Mouse (Mus musculus) stomach, postnatal 0 days (tissue): ENCODE measurements around the gene Slc12a4. TPM values are rescaled to one million over a fixed set of nuclear protein-coding genes. Genes with fewer than 3 reads are reported as not detected.

ENCODE experiments used
- ATAC-seq: fragments of 200-750 bp; cut with Nextera tagmentation; 2 replicates; pipeline ENCODE4 v1.8.0; 2017; ENCODE audit not compliant: low FRiP score, low TSS enrichment
- DNase-seq: peaks from one replicate; pipeline ENCODE4 v3.0.0-alpha.2; 2016; ENCODE audit warnings: low spot score
- H3K27ac ChIP-seq: fragments of 300-500 bp; sonication (generic); replicated peaks from 2 replicates; pipeline ENCODE4 v1.5.1; 2014; ENCODE audit warnings: mild to moderate bottlenecking, control low read depth
- H3K27me3 ChIP-seq: fragments of 300-500 bp; sonication (generic); 2 replicates; pipeline ENCODE4 v1.6.1; 2014; ENCODE audit warnings: low read length; ENCODE audit not compliant: control insufficient read depth, insufficient read depth
- H3K36me3 ChIP-seq: fragments of 300-500 bp; sonication (generic); 2 replicates; pipeline ENCODE4 v1.6.1; 2014; ENCODE audit warnings: low read length, mixed read lengths; ENCODE audit not compliant: control insufficient read depth, insufficient read depth
- H3K4me1 ChIP-seq: fragments of 300-500 bp; sonication (generic); replicated peaks from 2 replicates; pipeline ENCODE4 v1.6.1; 2014; ENCODE audit warnings: antibody characterized with exemption; ENCODE audit not compliant: control insufficient read depth, insufficient read depth
- H3K4me2 ChIP-seq: fragments of 300-500 bp; sonication (generic); replicated peaks from 2 replicates; pipeline ENCODE4 v1.6.1; 2014; ENCODE audit warnings: low read depth, mild to moderate bottlenecking, control low read depth, moderate library complexity
- H3K4me3 ChIP-seq: fragments of 300-500 bp; sonication (generic); 2 replicates; pipeline ENCODE4 v1.5.1; 2014; ENCODE audit warnings: low read depth, low read length, control low read depth
- H3K9ac ChIP-seq: fragments of 300-500 bp; sonication (generic); 2 replicates; pipeline ENCODE4 v1.6.1; 2014; ENCODE audit warnings: mild to moderate bottlenecking, low read length, control low read depth, mixed read lengths
- H3K9me3 ChIP-seq: fragments of 300-500 bp; sonication (generic); 2 replicates; pipeline ENCODE4 v1.6.1; 2016; ENCODE audit warnings: low read length; ENCODE audit not compliant: control insufficient read depth
- CTCF ChIP-seq: IDR thresholded peaks from 2 replicates; pipeline ENCODE4 v1.5.1; 2016; ENCODE audit warnings: antibody characterized with exemption, low read depth, mild to moderate bottlenecking, moderate library complexity
- EP300 ChIP-seq: optimal IDR thresholded peaks from 2 replicates; pipeline ENCODE3; 2016; ENCODE audit warnings: antibody characterized with exemption
- WGBS: fragments of 180-500 bp; shearing (Covaris S2); extraction: QIAGEN DNeasy Blood & Tissue Kit; methylation state at CpG from one replicate; pipeline ENCODE4 v1.1.7; 2014; 5-methylcytosine and 5-hydroxymethylcytosine counted together
- polyA plus RNA-seq: library from polyadenylated mRNA; unstranded; fragments of >200 nt; fragmentation: Nextera tagmentation; extraction: Ambion mirVana; gene quantifications from 2 replicates; pipeline ENCODE4 v1.2.1, GENCODE M21; 2015

Slc12a4 gene
- polyA plus RNA-seq, 1 experiment from 2014 or later = 12.8 TPM

DNA sequence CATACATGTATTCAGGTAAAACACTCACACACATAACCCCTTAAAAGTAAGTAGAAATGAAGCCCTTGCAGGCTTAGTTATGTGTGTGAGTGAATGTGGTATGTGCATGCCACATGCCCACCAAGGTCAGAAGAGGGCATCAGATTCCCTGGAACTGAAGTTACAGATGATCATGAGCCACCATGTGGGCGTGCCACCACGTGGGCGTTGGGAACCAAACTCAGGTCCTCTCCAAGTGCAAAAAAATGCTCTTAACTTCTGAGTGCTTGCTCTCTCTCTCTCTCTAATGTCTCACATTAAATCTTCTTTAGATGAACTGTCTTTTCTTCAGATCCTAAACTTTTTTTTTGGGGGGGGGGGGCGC, 27.6 kb downstream of the Slc12a4 start, which contains the start of gene Psmb10:
TSS of gene Psmb10 (minus strand) at position 139 of the 364 bp plus-strand sequence.
- Histone ChIP-seq H3K4me1 (peaks cover 3% of the 10 kb centered on the region; the same call in 1 of the 2 replicates), H3K9me3 (no peaks in the 10 kb centered on the region), H3K4me2 (peak within 1 kb of the TSS; percentile 96), H3K4me3 (peak within 1 kb of the TSS; percentile 79), H3K36me3 (no peaks in the 10 kb centered on the region; the same call in 1 of the 2 replicates), H3K27me3 (no peaks in the 10 kb centered on the region), H3K9ac (peak within 1 kb of the TSS; percentile 74), H3K27ac (peak within 1 kb of the TSS; percentile 85)
- peak; percentile 48 for DNase-seq
- no peak for ATAC-seq
- WGBS = 8% methylated on average over 4 of the region's 4 CpGs
- TF ChIP-seq EP300 (no peak), CTCF (peak; percentile 34; the same call in 1 of the 2 replicates)

DNA sequence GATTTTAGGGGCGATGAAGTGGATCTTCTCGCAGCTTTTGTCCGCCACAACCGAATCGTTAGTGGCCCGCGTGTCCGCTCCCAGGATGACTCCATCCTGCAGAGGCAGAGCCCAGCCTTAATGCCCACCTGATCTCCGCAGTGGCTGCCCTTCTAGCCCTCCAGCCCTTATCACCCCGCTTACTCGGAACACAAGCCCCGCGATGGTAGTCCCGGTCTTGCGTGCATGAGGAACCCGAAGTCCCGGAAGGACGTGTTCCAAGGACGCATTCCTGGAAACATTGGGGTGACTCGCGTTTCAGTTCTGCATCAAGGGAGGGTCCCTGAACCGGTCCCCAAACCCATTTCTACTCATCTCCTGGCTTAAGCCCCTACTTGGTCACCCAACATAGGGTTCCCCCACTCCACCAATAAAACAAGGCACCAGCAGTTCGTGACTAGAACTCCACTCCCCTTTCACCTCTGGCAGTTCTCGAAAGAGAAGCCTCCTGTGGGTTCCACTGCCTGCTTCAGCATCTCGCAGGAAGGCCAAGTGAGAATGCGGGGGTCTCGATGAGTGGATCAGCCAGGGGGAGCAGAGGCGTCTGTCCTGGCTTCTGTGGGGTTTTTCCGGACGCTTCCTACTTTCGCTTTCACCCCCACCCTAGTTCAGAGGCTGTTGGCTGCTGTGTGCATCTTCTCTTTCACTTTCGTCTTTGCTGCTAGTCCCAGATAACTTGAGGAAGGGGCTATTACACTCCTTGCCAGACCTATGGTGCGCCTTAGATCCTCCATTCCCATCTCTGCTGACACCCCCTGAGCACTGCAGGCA, 28.2 kb downstream of the Slc12a4 start:
- no peaks in the 10 kb centered on the region for H3K27me3 ChIP-seq
- under 1% methylated on average over 33 of the region's 33 CpGs for WGBS
- TF ChIP-seq CTCF = no peak
- no peak for TF ChIP-seq EP300
- H3K9me3 ChIP-seq = no peaks in the 10 kb centered on the region
- no peaks in the 10 kb centered on the region; the same call in 1 of the 2 replicates for H3K36me3 ChIP-seq
- peak; percentile 55 for DNase-seq
- H3K4me3 ChIP-seq = peak overlapping the region; percentile 79
- H3K27ac ChIP-seq = peak overlapping the region; percentile 85
- peaks cover 3% of the 10 kb centered on the region; the same call in 1 of the 2 replicates for H3K4me1 ChIP-seq
- peak overlapping the region; percentile 74 for H3K9ac ChIP-seq
- 0 out of 2 replicates have a peak, but pooled peaks have one; percentile 15 for ATAC-seq
- H3K4me2 ChIP-seq = peak overlapping the region; percentile 96

DNA sequence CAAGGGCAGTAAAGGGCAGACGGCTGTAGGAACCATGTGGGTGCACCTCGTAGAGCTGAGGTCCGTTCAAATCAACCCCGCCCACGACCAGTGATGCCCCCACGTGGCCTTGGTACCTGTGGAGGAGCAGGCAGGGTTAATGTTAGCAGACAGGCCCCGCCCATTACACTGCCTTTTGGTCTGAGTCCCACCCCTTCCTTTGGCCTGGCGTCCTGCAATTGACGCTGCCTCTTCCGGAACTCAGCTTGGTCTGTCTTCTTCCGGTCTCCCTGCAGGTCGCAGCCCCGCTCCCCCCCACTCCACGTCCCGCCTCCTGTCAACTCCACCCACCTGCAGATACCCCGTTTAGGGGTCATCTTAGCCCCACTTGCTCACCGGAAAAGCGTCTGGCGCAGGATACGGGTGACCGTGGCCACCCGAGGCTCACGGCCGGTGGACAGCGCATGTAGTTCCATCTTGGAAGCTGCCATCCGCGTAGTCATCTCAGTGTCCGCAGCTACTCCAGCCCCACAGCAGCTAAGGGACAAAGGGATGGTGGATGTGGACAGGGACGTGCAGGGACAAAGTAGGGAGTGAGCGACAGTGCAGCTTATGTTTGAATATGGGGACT, 28.9 kb downstream of the Slc12a4 start:
- Histone ChIP-seq H3K9me3 (no peaks in the 10 kb centered on the region), H3K36me3 (no peaks in the 10 kb centered on the region; the same call in 1 of the 2 replicates), H3K4me1 (peaks cover 3% of the 10 kb centered on the region; the same call in 1 of the 2 replicates), H3K9ac (peak overlapping the region; percentile 74), H3K4me2 (peak overlapping the region; percentile 96), H3K27ac (peak overlapping the region; percentile 85), H3K4me3 (peak overlapping the region; percentile 79), H3K27me3 (no peaks in the 10 kb centered on the region)
- peak; percentile 89 for ATAC-seq
- TF ChIP-seq EP300 (no peak), CTCF (0 out of 2 replicates have a peak, but pooled peaks have one; percentile 12)
- under 1% methylated on average over 30 of the region's 30 CpGs for WGBS
- peak; percentile 92 for DNase-seq

DNA sequence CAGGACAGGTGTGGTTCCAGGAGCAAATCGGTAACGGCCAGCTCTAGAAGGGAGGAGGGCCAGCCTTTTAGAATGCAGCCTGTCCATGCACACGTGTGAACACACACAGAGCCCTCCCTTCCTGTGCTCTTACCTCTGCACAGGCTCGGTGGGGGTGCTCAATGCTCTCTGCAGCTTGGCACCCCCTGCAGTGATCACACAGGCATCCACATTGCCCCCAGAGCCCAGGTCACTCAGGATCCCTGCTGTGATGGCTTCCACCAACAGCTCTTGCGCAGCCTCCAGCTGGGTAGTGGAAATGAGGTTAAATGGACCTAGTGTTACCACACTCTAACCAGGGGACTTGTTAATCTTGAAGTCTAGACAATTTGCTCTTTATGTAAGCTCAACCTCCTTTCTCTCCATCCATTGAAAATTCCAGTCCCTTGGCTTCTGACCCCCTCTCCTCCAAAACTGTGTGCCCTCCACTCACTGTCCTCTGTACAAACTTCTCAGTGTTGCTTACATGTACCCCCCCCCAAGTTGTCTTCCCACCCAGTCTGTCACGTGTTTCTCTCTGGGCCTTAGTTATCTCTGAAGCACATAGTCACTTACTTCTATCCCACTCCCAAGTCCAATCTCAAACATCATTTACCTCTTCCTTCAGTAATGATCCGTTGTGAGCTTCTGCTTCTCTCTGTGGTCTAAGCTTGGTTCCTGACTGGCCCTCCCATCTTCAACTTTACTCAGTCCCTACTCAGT, 29.9 kb downstream of the Slc12a4 start:
- no peak for TF ChIP-seq CTCF
- TF ChIP-seq EP300 = no peak
- peaks cover 2% of the 10 kb centered on the region; the same call in 1 of the 2 replicates for H3K36me3 ChIP-seq
- WGBS = 28% methylated on average over 7 of the region's 7 CpGs
- H3K4me3 ChIP-seq = peak overlapping the region; percentile 79; the same call in 1 of the 2 replicates
- no peak for ATAC-seq
- no peaks in the 10 kb centered on the region for H3K9me3 ChIP-seq
- H3K27me3 ChIP-seq = no peaks in the 10 kb centered on the region
- peak overlapping the region; percentile 74; the same call in 1 of the 2 replicates for H3K9ac ChIP-seq
- H3K4me1 ChIP-seq = peaks cover 3% of the 10 kb centered on the region; the same call in 1 of the 2 replicates
- peak overlapping the region; percentile 20; the same call in 1 of the 2 replicates for H3K27ac ChIP-seq
- H3K4me2 ChIP-seq = peak overlapping the region; percentile 96
- no peak for DNase-seq

DNA sequence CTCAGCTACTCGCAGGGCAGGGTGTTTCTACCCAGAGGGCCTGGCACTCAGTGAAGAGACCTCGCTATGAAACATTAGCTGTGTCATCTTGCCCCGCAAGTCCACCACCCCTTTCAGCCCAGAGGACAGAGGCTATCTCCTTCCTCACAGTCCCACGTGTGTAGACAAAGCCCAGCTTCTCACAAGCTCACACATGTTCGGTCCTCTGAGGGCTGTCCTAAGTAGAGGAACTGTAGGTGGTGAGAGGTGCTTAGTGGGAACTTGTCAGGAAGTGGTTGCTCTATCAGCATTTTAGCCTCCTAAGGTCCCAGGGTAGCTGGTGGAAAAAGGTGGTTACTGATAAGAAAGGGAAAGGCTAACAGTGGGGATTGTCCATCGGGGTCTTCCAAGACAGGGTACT, 30.8 kb downstream of the Slc12a4 start:
- Histone ChIP-seq H3K9ac (no peak overlapping the region), H3K9me3 (no peaks in the 10 kb centered on the region), H3K4me1 (peaks cover 3% of the 10 kb centered on the region; the same call in 1 of the 2 replicates), H3K36me3 (peaks cover 3% of the 10 kb centered on the region), H3K4me2 (no peak overlapping the region), H3K27me3 (no peaks in the 10 kb centered on the region), H3K27ac (no peak overlapping the region), H3K4me3 (no peak overlapping the region)
- WGBS = 67% methylated on average over 6 of the region's 6 CpGs
- DNase-seq (no peak), ATAC-seq (no peak)
- TF ChIP-seq EP300 = no peak
